ENCODE assay signal across 11 mouse cellular contexts in the genomic region with DNA sequence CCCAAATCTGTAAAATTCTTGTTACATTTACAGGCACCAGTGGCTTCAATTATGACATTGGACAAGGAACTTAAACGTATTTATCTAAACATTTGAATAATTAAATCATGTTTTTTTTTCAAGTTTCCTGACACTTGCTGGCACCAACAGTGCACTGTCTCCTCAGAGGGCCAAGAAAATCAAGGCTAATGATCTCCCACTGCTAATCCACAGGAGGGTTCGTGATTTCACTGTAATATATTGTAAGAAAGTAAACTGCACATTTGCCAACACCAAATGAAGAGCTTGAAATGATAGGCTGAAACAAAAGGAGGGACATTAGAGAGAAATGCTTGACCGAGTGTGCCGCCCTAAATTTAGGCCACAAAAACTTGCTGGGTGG.
A peak's percentile ranks its signal among the peaks of the same experiment; 100 is the strongest.
DNase-seq lines count a peak whose midpoint lies in the region; ATAC-seq and TF ChIP-seq lines count a peak whose summit lies in the region.
"Had no signal": no experiment of that assay in that cellular context is flagged by ENCODE, and none has a peak within 500 bp of the region (broad histone marks: within the 10 kb centered on the region; RNA-seq: fewer than 3 reads in every experiment).

No protein-coding gene starts in this region.

- H3K4me2 ChIP-seq in kidney, embryonic 16.5 days (replicated peaks; ENCODE audit: low read depth, low read length), result no peak overlapping the region
- no peak overlapping the region for H3K4me2 ChIP-seq in heart, postnatal 0 days (ENCODE audit: low read depth, low read length)
- no peak overlapping the region for H3K4me2 ChIP-seq in liver, embryonic 12.5 days

- no peak overlapping the region for H3K9ac ChIP-seq in kidney, embryonic 16.5 days (replicated peaks; ENCODE audit: low read length)
- no peak overlapping the region for H3K9ac ChIP-seq in heart, postnatal 0 days (replicated peaks; ENCODE audit: low read depth, low read length)
- no peak overlapping the region for H3K9ac ChIP-seq in liver, embryonic 12.5 days

- TF ChIP-seq CTCF in kidney, adult 2 months (conservative IDR thresholded peaks at IDR 0.05; ENCODE audit: insufficient read depth, insufficient read length, low read depth, low read length), result no peak
- TF ChIP-seq CTCF in heart, postnatal 0 days (IDR thresholded peaks at IDR 0.05; ENCODE audit: low read depth), result no peak

- WGBS in kidney, embryonic 16.5 days, result 58% methylated on average over 4 of the region's 4 CpGs
- 62% methylated on average over 4 of the region's 4 CpGs for WGBS in kidney, adult 2 months
- 67% methylated on average over 4 of the region's 4 CpGs for WGBS in heart, postnatal 0 days
- WGBS in liver, embryonic 12.5 days (ENCODE audit: insufficient replicate concordance), result 58% methylated on average over 4 of the region's 4 CpGs

- no peak overlapping the region for H3K4me3 ChIP-seq in kidney, embryonic 16.5 days (ENCODE audit: low read length)
- no peak overlapping the region for H3K4me3 ChIP-seq in kidney, adult 2 months (ENCODE audit: insufficient read depth, low read depth, low read length)
- no peak overlapping the region for H3K4me3 ChIP-seq in heart, postnatal 0 days (ENCODE audit: low read depth, low read length)
- H3K4me3 ChIP-seq in liver, embryonic 12.5 days, result no peak overlapping the region
- H3K4me3 ChIP-seq: myocyte had no signal

- intact Hi-C loops in heart, postnatal 10 days (cut with DNase I), result no loop called here

- H3K9me3 ChIP-seq in kidney, embryonic 16.5 days (ENCODE audit: low read length), result no peaks in the 10 kb centered on the region
- H3K9me3 ChIP-seq in heart, postnatal 0 days (replicated peaks; ENCODE audit: control insufficient read depth, low read length), result no peaks in the 10 kb centered on the region
- no peaks in the 10 kb centered on the region for H3K9me3 ChIP-seq in liver, embryonic 12.5 days (replicated peaks)

- TF ChIP-seq POLR2A in kidney, adult 2 months (IDR thresholded peaks at IDR 0.05; ENCODE audit: low read depth, low read length), result no peak

- TF ChIP-seq EP300 in heart, postnatal 0 days (IDR thresholded peaks at IDR 0.05; ENCODE audit: low read depth), result no peak

- peak overlapping the region; percentile 64 for H3K27ac ChIP-seq in kidney, embryonic 16.5 days (ENCODE audit: low read length)
- H3K27ac ChIP-seq in kidney, adult 2 months (ENCODE audit: insufficient read depth, low read depth, low read length), result no peak overlapping the region
- H3K27ac ChIP-seq in heart, postnatal 0 days (ENCODE audit: low read depth), result peak overlapping the region; percentile 26; the same call in 1 of the 2 replicates
- H3K27ac ChIP-seq in liver, embryonic 12.5 days, result no peak overlapping the region

- H3K36me3 ChIP-seq in kidney, embryonic 16.5 days (ENCODE audit: insufficient read depth, low read length), result no peaks in the 10 kb centered on the region
- H3K36me3 ChIP-seq in kidney, adult 2 months (ENCODE audit: control insufficient read depth, insufficient read depth, low read length), result no peaks in the 10 kb centered on the region
- no peaks in the 10 kb centered on the region for H3K36me3 ChIP-seq in heart, postnatal 0 days (replicated peaks; ENCODE audit: control insufficient read depth, insufficient read depth, low read length)
- H3K36me3 ChIP-seq in liver, embryonic 12.5 days, result no peaks in the 10 kb centered on the region

- DNase-seq in heart, adult 11 months, result peak; percentile 56
- DNase-seq in heart, postnatal 10 days, result no peak
- no peak for DNase-seq in kidney, adult 2 months
- peak; percentile 83 for DNase-seq in Muller cell, postnatal 12 days (ENCODE audit: inconsistent ontology term)
- DNase-seq in heart, postnatal 0 days (ENCODE audit: low spot score), result no peak
- DNase-seq in cerebellum, postnatal 36 days, result no peak
- DNase-seq: adrenal gland, adult 8-10 months had no signal

- peak; percentile 31; the same call in 1 of the 2 replicates for ATAC-seq in kidney, embryonic 16.5 days (ENCODE audit: low FRiP score, low TSS enrichment)
- no peak for ATAC-seq in heart, postnatal 0 days (ENCODE audit: insufficient read depth, low read depth)
- ATAC-seq in liver, embryonic 12.5 days, result no peak
- ATAC-seq: Patski had no signal

- no peaks in the 10 kb centered on the region; the same call in 1 of the 2 replicates for H3K4me1 ChIP-seq in kidney, embryonic 16.5 days (ENCODE audit: insufficient read depth, low read length)
- peaks cover 7% of the 10 kb centered on the region; the same call in 1 of the 2 replicates for H3K4me1 ChIP-seq in kidney, adult 2 months (ENCODE audit: control insufficient read depth, insufficient read depth, low read length)
- peaks cover 15% of the 10 kb centered on the region for H3K4me1 ChIP-seq in heart, postnatal 0 days (ENCODE audit: control insufficient read depth, insufficient read depth)
- H3K4me1 ChIP-seq in liver, embryonic 12.5 days, result no peaks in the 10 kb centered on the region

- no peaks in the 10 kb centered on the region for H3K27me3 ChIP-seq in kidney, embryonic 16.5 days (ENCODE audit: insufficient read depth, low read length)
- H3K27me3 ChIP-seq in kidney, adult 2 months (replicated peaks; ENCODE audit: control insufficient read depth, insufficient read depth, low read length), result no peaks in the 10 kb centered on the region
- no peaks in the 10 kb centered on the region for H3K27me3 ChIP-seq in heart, postnatal 0 days (ENCODE audit: control insufficient read depth, insufficient read depth, low read length)
- H3K27me3 ChIP-seq in liver, embryonic 12.5 days (replicated peaks), result no peaks in the 10 kb centered on the region

Comparison
In these comparisons a context has a peak if more than half of its experiments do, and no peak if none do; other contexts are left out.
1. DNase-seq: peak in heart, adult 11 months (single experiment) and Muller cell, postnatal 12 days (single experiment); none in heart, postnatal 10 days (0 of 2), kidney, adult 2 months (single experiment), heart, postnatal 0 days (single experiment) and cerebellum, postnatal 36 days (0 of 2).
2. H3K27ac ChIP-seq: peak in kidney, embryonic 16.5 days (single experiment) and heart, postnatal 0 days (single experiment); none in kidney, adult 2 months (single experiment) and liver, embryonic 12.5 days (single experiment).